Mouse (Mus musculus) stomach, postnatal 0 days (tissue): Measurements from ENCODE around the gene Esp8. TPM values are rescaled to one million over a fixed set of nuclear protein-coding genes. Genes with fewer than 3 reads are reported as not detected.

Source experiments
- ATAC-seq: fragments of 200-750 bp; cut with Nextera tagmentation; 2 replicates; pipeline ENCODE4 v1.8.0; 2017; ENCODE audit not compliant: low FRiP score, low TSS enrichment
- DNase-seq: peaks from one replicate; pipeline ENCODE4 v3.0.0-alpha.2; 2016; ENCODE audit warnings: low spot score
- H3K27ac ChIP-seq: fragments of 300-500 bp; sonication (generic); replicated peaks from 2 replicates; pipeline ENCODE4 v1.5.1; 2014; ENCODE audit warnings: mild to moderate bottlenecking, control low read depth
- H3K27me3 ChIP-seq: fragments of 300-500 bp; sonication (generic); 2 replicates; pipeline ENCODE4 v1.6.1; 2014; ENCODE audit warnings: low read length; ENCODE audit not compliant: control insufficient read depth, insufficient read depth
- H3K36me3 ChIP-seq: fragments of 300-500 bp; sonication (generic); 2 replicates; pipeline ENCODE4 v1.6.1; 2014; ENCODE audit warnings: low read length, mixed read lengths; ENCODE audit not compliant: control insufficient read depth, insufficient read depth
- H3K4me1 ChIP-seq: fragments of 300-500 bp; sonication (generic); replicated peaks from 2 replicates; pipeline ENCODE4 v1.6.1; 2014; ENCODE audit warnings: antibody characterized with exemption; ENCODE audit not compliant: control insufficient read depth, insufficient read depth
- H3K4me2 ChIP-seq: fragments of 300-500 bp; sonication (generic); replicated peaks from 2 replicates; pipeline ENCODE4 v1.6.1; 2014; ENCODE audit warnings: low read depth, mild to moderate bottlenecking, control low read depth, moderate library complexity
- H3K4me3 ChIP-seq: fragments of 300-500 bp; sonication (generic); 2 replicates; pipeline ENCODE4 v1.5.1; 2014; ENCODE audit warnings: low read depth, low read length, control low read depth
- H3K9ac ChIP-seq: fragments of 300-500 bp; sonication (generic); 2 replicates; pipeline ENCODE4 v1.6.1; 2014; ENCODE audit warnings: mild to moderate bottlenecking, low read length, control low read depth, mixed read lengths
- H3K9me3 ChIP-seq: fragments of 300-500 bp; sonication (generic); 2 replicates; pipeline ENCODE4 v1.6.1; 2016; ENCODE audit warnings: low read length; ENCODE audit not compliant: control insufficient read depth
- CTCF ChIP-seq: IDR thresholded peaks from 2 replicates; pipeline ENCODE4 v1.5.1; 2016; ENCODE audit warnings: antibody characterized with exemption, low read depth, mild to moderate bottlenecking, moderate library complexity
- EP300 ChIP-seq: optimal IDR thresholded peaks from 2 replicates; pipeline ENCODE3; 2016; ENCODE audit warnings: antibody characterized with exemption
- WGBS: fragments of 180-500 bp; shearing (Covaris S2); extraction: QIAGEN DNeasy Blood & Tissue Kit; methylation state at CpG from one replicate; pipeline ENCODE4 v1.1.7; 2014; 5-methylcytosine and 5-hydroxymethylcytosine counted together
- polyA plus RNA-seq: library from polyadenylated mRNA; unstranded; fragments of >200 nt; fragmentation: Nextera tagmentation; extraction: Ambion mirVana; gene quantifications from 2 replicates; pipeline ENCODE4 v1.2.1, GENCODE M21; 2015

The Esp8 gene
- polyA plus RNA-seq, 1 experiment from 2014 or later: 0.22 TPM

DNA sequence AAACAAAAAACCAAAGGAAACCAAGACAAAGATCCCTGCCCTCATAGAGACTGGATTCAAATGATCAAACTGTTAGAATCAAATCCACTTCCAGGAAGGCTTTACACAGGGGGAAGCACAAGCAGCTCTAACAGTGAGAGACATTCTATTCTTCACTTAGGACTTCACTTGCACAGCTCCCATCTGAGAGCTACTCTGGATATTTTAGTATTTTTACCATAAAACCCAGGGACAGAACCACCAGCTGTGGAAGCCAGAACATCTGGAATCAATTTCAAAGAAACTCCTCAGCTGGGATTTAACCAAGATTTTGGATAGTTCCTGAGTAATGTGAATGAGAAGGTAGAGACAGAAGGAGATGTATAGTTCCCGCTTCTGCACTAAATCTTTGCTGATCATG lies 33.6 kb downstream of the Esp8 start:
- Histone ChIP-seq H3K4me3 (no peak overlapping the region), H3K9ac (no peak overlapping the region), H3K36me3 (no peaks in the 10 kb centered on the region), H3K4me2 (no peak overlapping the region), H3K4me1 (no peaks in the 10 kb centered on the region), H3K27ac (no peak overlapping the region), H3K9me3 (no peaks in the 10 kb centered on the region), H3K27me3 (no peaks in the 10 kb centered on the region)
- DNase-seq (no peak), ATAC-seq (no peak)
- no peak for TF ChIP-seq CTCF
- TF ChIP-seq EP300: no peak
- 67% methylated on average over 1 of the region's 1 CpGs for WGBS

DNA sequence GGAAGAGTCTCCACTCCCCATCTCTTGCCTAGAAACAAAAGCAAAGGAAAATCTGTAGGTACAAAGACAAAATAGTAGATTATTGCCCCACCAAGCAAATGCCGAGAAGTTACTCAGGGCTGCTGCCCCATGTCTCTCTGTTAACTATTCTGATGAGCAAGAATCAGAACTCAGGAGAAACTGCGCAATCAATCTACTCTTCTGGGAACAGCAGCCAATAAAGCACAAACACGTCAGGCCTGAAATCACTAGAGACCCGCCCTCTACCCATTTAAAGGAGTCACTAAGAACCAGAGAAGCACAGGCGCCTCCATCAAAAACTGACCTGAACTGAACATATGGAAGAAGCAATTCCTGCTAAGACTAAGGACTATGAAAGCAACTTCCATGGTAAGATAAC lies 41.4 kb downstream of the Esp8 start, which contains the start of gene Esp6:
Gene Esp6 (plus strand): TSS at position 301 of the 400 bp plus-strand sequence.
- Histone ChIP-seq H3K4me1 (no peaks in the 10 kb centered on the region), H3K4me2 (no peak within 1 kb of the TSS), H3K4me3 (no peak within 1 kb of the TSS), H3K9ac (no peak within 1 kb of the TSS), H3K36me3 (no peaks in the 10 kb centered on the region), H3K27me3 (no peaks in the 10 kb centered on the region), H3K9me3 (no peaks in the 10 kb centered on the region), H3K27ac (no peak within 1 kb of the TSS)
- DNase-seq: no peak
- TF ChIP-seq EP300 (no peak), CTCF (no peak)
- WGBS: 80% methylated on average over 5 of the region's 5 CpGs
- no peak for ATAC-seq

Other genes with a start within 250 kb of the Esp8 start
- 33.8 and 34.3 TPM in 2 replicates for gene Crisp1, start 200.8 kb upstream of the Esp8 start, polyA plus RNA-seq
- not detected in 2 replicates for gene Esp6, start 41.5 kb downstream of the Esp8 start, polyA plus RNA-seq
- gene Esp4, start 78.6 kb downstream of the Esp8 start, polyA plus RNA-seq: not detected in 2 replicates
- not detected in 2 replicates for gene Esp3, start 112.1 kb downstream of the Esp8 start, polyA plus RNA-seq
- not detected in 2 replicates for gene Esp1, start 207.1 kb downstream of the Esp8 start, polyA plus RNA-seq